Mouse (Mus musculus) lung, postnatal 0 days (tissue): ENCODE measurements at regions not wholly inside any gene's neighbourhood (a gene's known extent, or its start where the extent isn't known, plus 50 kb on each side); places are given as distances from the start of the nearest gene placed in this dataset.

Experiments
- ATAC-seq: fragments of 200-750 bp; cut with Nextera tagmentation; 2 replicates; pipeline ENCODE4 v1.8.0; 2017; ENCODE audit warnings: moderate library complexity
- DNase-seq: peaks from one replicate; pipeline ENCODE4 v3.0.0-alpha.2; 2016; ENCODE audit warnings: low spot score
- H3K27ac ChIP-seq: fragments of 300-500 bp; sonication (generic); 2 replicates; pipeline ENCODE4 v1.5.1; 2014; ENCODE audit warnings: antibody characterized with exemption, mild to moderate bottlenecking, low read length, mixed read lengths
- H3K27me3 ChIP-seq: fragments of 300-500 bp; sonication (generic); replicated peaks from 2 replicates; pipeline ENCODE4 v1.6.1; 2014; ENCODE audit warnings: low read length, mixed read lengths; ENCODE audit not compliant: insufficient read depth
- H3K36me3 ChIP-seq: fragments of 300-500 bp; sonication (generic); 2 replicates; pipeline ENCODE4 v1.6.1; 2014; ENCODE audit warnings: low read length, mixed read lengths; ENCODE audit not compliant: insufficient read depth
- H3K4me1 ChIP-seq: fragments of 300-500 bp; sonication (generic); 2 replicates; pipeline ENCODE4 v1.6.1; 2014; ENCODE audit warnings: antibody characterized with exemption, low read depth, low read length, mixed read lengths; ENCODE audit not compliant: insufficient read depth
- H3K4me2 ChIP-seq: fragments of 300-500 bp; sonication (generic); replicated peaks from 2 replicates; pipeline ENCODE4 v1.6.1; 2014; ENCODE audit warnings: low read depth, mild to moderate bottlenecking, low read length, moderate library complexity, mixed read lengths
- H3K4me3 ChIP-seq: fragments of 300-500 bp; sonication (generic); 2 replicates; pipeline ENCODE4 v1.5.1; 2014; ENCODE audit warnings: low read depth, low read length
- H3K9ac ChIP-seq: fragments of 300-500 bp; sonication (generic); replicated peaks from 2 replicates; pipeline ENCODE4 v1.6.1; 2014; ENCODE audit warnings: low read depth, mild to moderate bottlenecking
- H3K9me3 ChIP-seq: fragments of 300-500 bp; sonication (generic); 2 replicates; pipeline ENCODE4 v1.6.1; 2016; ENCODE audit warnings: low read length, mixed read lengths
- CTCF ChIP-seq: IDR thresholded peaks from 2 replicates; pipeline ENCODE4 v1.5.1; 2016; ENCODE audit warnings: antibody characterized with exemption, mild to moderate bottlenecking
- EP300 ChIP-seq: IDR thresholded peaks from 2 replicates; pipeline ENCODE4 v1.6.1; 2016; ENCODE audit warnings: antibody characterized with exemption, mild to moderate bottlenecking, control low read depth
- WGBS: fragments of 180-500 bp; shearing (Covaris S2); extraction: QIAGEN DNeasy Blood & Tissue Kit; methylation state at CpG from one replicate; pipeline ENCODE4 v1.1.7; 2014; 5-methylcytosine and 5-hydroxymethylcytosine counted together

GRCm38 (mm10) chr5:51329142-51329541 is 238.4 kb downstream of the Ppargc1a start:
- H3K4me3 ChIP-seq, result no peak overlapping the region
- no peaks in the 10 kb centered on the region for H3K27me3 ChIP-seq
- no peaks in the 10 kb centered on the region for H3K36me3 ChIP-seq
- H3K4me1 ChIP-seq, result no peaks in the 10 kb centered on the region
- DNase-seq, result no peak
- WGBS, result 54% methylated on average over 3 of the region's 3 CpGs
- no peak for ATAC-seq
- no peak for TF ChIP-seq CTCF
- no peak for TF ChIP-seq EP300
- no peak overlapping the region for H3K27ac ChIP-seq
- H3K4me2 ChIP-seq, result no peak overlapping the region
- no peak overlapping the region for H3K9ac ChIP-seq
- no peaks in the 10 kb centered on the region for H3K9me3 ChIP-seq

- H3K4me3 ChIP-seq, result no peak overlapping the region
- TF ChIP-seq CTCF (no peak), EP300 (no peak)
- no peaks in the 10 kb centered on the region for H3K36me3 ChIP-seq
- no peaks in the 10 kb centered on the region for H3K9me3 ChIP-seq
- ATAC-seq (no peak), DNase-seq (no peak)
- no peak overlapping the region for H3K4me2 ChIP-seq
- no peaks in the 10 kb centered on the region for H3K4me1 ChIP-seq
- no peaks in the 10 kb centered on the region for H3K27me3 ChIP-seq
- H3K9ac ChIP-seq, result no peak overlapping the region
- no peak overlapping the region for H3K27ac ChIP-seq
- WGBS, result 69% methylated on average over 1 of the region's 1 CpGs
These were observed 278.3 kb downstream of the Ppargc1a start for GRCm38 (mm10) chr5:51289191-51289590.

- DNase-seq, result no peak
- 68% methylated on average over 2 of the region's 2 CpGs for WGBS
- H3K4me3 ChIP-seq, result no peak overlapping the region
- ATAC-seq, result no peak
- H3K4me2 ChIP-seq, result no peak overlapping the region
- no peaks in the 10 kb centered on the region for H3K9me3 ChIP-seq
- H3K36me3 ChIP-seq, result no peaks in the 10 kb centered on the region
- TF ChIP-seq CTCF (no peak), EP300 (no peak)
- no peak overlapping the region for H3K27ac ChIP-seq
- H3K9ac ChIP-seq, result no peak overlapping the region
- H3K27me3 ChIP-seq, result no peaks in the 10 kb centered on the region
- no peaks in the 10 kb centered on the region for H3K4me1 ChIP-seq
These were observed 279.3 kb downstream of the Ppargc1a start for GRCm38 (mm10) chr5:51288234-51288633.

DNA sequence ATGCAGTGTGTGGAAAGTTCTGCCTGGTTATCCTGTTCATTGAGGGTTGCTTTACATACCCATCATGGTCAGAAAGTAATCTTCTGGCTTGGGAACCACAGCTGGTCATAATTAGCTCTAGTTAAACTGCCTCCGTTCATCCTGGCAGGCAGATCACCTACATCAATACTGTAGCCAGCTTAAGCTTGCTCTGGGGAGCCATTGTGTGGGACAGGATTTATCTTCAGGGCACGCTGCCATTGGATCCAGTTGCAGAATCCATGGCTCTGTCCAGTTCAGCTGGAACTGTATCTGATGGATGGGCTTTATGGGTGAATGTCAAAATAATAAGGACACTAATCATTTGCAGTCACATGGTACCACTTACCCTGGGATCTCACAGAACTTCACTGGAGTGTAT is 326.4 kb downstream of the Ppargc1a start:
- 70% methylated on average over 2 of the region's 2 CpGs for whole genome bisulfite sequencing
- Histone ChIP-seq H3K4me2 (no peak overlapping the region), H3K9ac (no peak overlapping the region), H3K4me3 (no peak overlapping the region), H3K27ac (no peak overlapping the region), H3K9me3 (no peaks in the 10 kb centered on the region), H3K27me3 (no peaks in the 10 kb centered on the region), H3K4me1 (no peaks in the 10 kb centered on the region), H3K36me3 (no peaks in the 10 kb centered on the region)
- ATAC-seq (no peak), DNase-seq (no peak)
- TF ChIP-seq CTCF, result no peak
- TF ChIP-seq EP300, result no peak

DNA sequence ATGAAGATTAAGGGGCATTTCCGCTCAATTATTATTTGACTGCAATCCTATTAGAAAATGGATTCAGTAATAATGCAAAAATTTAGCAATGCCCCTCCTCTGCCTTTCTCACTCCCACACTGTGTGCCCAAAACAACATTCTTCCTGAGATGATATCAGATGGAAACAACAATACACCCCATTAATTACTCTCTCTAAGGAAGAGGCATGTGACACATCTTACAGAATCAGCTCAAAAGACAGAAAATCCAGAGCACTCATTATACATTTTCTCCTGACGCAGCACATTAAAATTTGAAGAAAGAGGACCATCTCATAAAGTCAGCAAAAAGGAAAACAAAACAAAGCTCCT is 333.5 kb downstream of the Ppargc1a start:
- ATAC-seq, result no peak

DNA sequence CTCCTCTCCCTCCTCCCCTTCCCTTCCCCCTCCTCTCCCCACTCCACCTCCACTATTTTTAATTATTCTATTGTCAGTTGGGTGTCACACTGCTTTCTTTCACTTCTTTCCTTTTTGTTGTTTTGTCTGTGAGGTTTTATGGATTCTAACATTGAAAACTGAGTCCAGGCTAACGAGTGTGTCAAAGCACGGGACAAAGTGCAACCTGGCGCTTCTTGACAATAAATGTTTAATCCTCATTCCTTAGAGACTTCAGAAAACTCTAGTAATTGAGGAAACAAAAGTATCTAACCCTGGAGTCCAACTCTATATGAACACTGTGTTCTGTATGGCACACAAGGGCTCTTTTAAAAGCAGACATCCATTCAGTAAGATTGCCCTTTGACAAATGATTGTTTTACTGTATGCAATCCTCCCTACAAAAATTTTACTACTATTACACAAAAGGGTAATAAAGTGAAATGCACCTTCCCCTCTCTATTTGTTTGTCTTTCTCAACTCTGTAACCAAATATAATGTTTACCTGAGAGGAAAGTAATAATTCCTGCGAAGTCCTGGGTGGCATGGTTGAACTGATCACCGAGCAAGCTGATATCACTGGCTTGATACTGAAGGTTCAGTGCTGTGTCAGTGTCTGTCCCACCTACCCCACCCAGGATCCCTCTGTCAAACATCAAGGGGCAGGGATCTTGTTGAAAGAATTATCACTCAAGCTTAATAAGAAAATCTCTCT is 334.1 kb downstream of the Ppargc1a start:
- Histone ChIP-seq H3K27me3 (no peaks in the 10 kb centered on the region), H3K36me3 (no peaks in the 10 kb centered on the region), H3K9me3 (no peaks in the 10 kb centered on the region), H3K9ac (no peak overlapping the region), H3K4me3 (no peak overlapping the region), H3K4me1 (no peaks in the 10 kb centered on the region), H3K27ac (no peak overlapping the region), H3K4me2 (no peak overlapping the region)
- DNase-seq (no peak), ATAC-seq (no peak)
- TF ChIP-seq CTCF, result no peak
- no peak for TF ChIP-seq EP300
- WGBS, result 67% methylated on average over 5 of the region's 5 CpGs

More for the DNA sequence above, 333.5 kb downstream of the Ppargc1a start:
- TF ChIP-seq EP300 (no peak), CTCF (no peak)
- 77% methylated on average over 2 of the region's 2 CpGs for WGBS
- no peak overlapping the region for H3K4me3 ChIP-seq
- H3K36me3 ChIP-seq, result no peaks in the 10 kb centered on the region
- no peaks in the 10 kb centered on the region for H3K9me3 ChIP-seq
- no peak overlapping the region for H3K27ac ChIP-seq
- no peak for DNase-seq
- H3K4me2 ChIP-seq, result no peak overlapping the region
- H3K9ac ChIP-seq, result no peak overlapping the region
- H3K4me1 ChIP-seq, result no peaks in the 10 kb centered on the region
- no peaks in the 10 kb centered on the region for H3K27me3 ChIP-seq

DNA sequence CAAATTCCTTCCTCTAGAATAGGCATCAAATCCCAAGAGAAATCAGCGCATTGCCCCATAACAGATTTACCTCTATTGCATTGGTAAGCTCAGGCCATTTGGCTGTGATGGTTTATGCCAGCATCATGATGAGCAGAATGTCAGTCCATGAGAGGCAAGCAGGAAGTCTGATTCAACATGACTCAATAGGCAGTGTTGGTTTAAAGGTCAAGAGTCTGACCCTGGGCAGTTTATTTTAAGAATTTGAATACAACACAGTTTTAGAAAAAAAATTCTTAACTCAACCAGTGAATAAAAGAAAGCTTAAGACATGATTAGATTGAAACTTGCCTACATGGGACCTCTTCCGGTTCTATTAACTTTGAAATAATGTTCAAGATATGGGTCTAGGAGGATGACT is 337.7 kb downstream of the Ppargc1a start:
- Histone ChIP-seq H3K9me3 (no peaks in the 10 kb centered on the region), H3K27me3 (no peaks in the 10 kb centered on the region), H3K4me1 (no peaks in the 10 kb centered on the region), H3K36me3 (no peaks in the 10 kb centered on the region), H3K4me2 (no peak overlapping the region), H3K4me3 (no peak overlapping the region), H3K9ac (no peak overlapping the region), H3K27ac (no peak overlapping the region)
- no peak for TF ChIP-seq CTCF
- DNase-seq (no peak), ATAC-seq (no peak)
- 93% methylated on average over 2 of the region's 2 CpGs for WGBS
